Mouse (Mus musculus) neural tube, embryonic 10.5 days (tissue): Measurements from ENCODE around the gene Caskin1.

Experiments used
- DNase-seq: peaks from one replicate; pipeline ENCODE4 v3.0.0-alpha.2; 2017; ENCODE audit warnings: low spot score; ENCODE audit errors: extremely low spot score

Gene Caskin1

GRCm38 (mm10) chr17:24470701-24471527 is 17.5 kb upstream of the Caskin1 start:
- DNase-seq: no peak

GRCm38 (mm10) chr17:24472512-24472911 is 15.9 kb upstream of the Caskin1 start:
- no peak for DNase-seq

- no peak for DNase-seq
Measured at GRCm38 (mm10) chr17:24473612-24474275, 14.7 kb upstream of the Caskin1 start, which contains the start of gene Bricd5. Gene Bricd5, plus strand, starts transcription at chr17:24473884.

- DNase-seq: no peak
Measured at GRCm38 (mm10) chr17:24474557-24474956, 13.8 kb upstream of the Caskin1 start.

- no peak for DNase-seq
Measured at GRCm38 (mm10) chr17:24475586-24475985, 12.8 kb upstream of the Caskin1 start.

GRCm38 (mm10) chr17:24476022-24476776 is 12.2 kb upstream of the Caskin1 start:
- DNase-seq: no peak

- no peak for DNase-seq
Measured at GRCm38 (mm10) chr17:24477053-24477984, 11.1 kb upstream of the Caskin1 start.

- no peak for DNase-seq
Measured at GRCm38 (mm10) chr17:24477985-24478600, 10.3 kb upstream of the Caskin1 start.

GRCm38 (mm10) chr17:24478663-24479380 is 9.6 kb upstream of the Caskin1 start, which contains the start of gene Mlst8:
Gene Mlst8, minus strand, starts transcription at chr17:24479078.
- DNase-seq: peak; percentile 99

- DNase-seq: no peak
Measured at GRCm38 (mm10) chr17:24479431-24479830, 9.0 kb upstream of the Caskin1 start.

- no peak for DNase-seq
Measured at GRCm38 (mm10) chr17:24480201-24480826, 8.1 kb upstream of the Caskin1 start.

- no peak for DNase-seq
Measured at GRCm38 (mm10) chr17:24481027-24481815, 7.2 kb upstream of the Caskin1 start.

- DNase-seq: no peak
Measured at GRCm38 (mm10) chr17:24483495-24483894, 4.9 kb upstream of the Caskin1 start.

GRCm38 (mm10) chr17:24485090-24485860 is 3.1 kb upstream of the Caskin1 start:
- peak; percentile 14 for DNase-seq

- DNase-seq: peak; percentile 70
Measured at GRCm38 (mm10) chr17:24488662-24489264, 362 bp downstream of the Caskin1 start.

GRCm38 (mm10) chr17:24489265-24490030 is 1.0 kb downstream of the Caskin1 start:
- DNase-seq: no peak
